Mouse (Mus musculus) CD4-positive, CD25-positive, alpha-beta regulatory T cell, adult 4 months (primary cell): Measurements from ENCODE around the gene Rpl36al. TPM values are rescaled to one million over a fixed set of nuclear protein-coding genes. Genes with fewer than 3 reads are reported as not detected.

Source experiments
- ATAC-seq: one replicate; pipeline ENCODE4 v1.8.0; 2017
- polyA plus RNA-seq, 2 experiments: library from polyadenylated mRNA; unstranded; fragments of 100-300 nt; shearing (Covaris generic); gene quantifications; one replicate each; pipeline ENCODE4 v1.2.1; 2017

Rpl36al gene
- 100 to 1,000 TPM; 393 to 542 TPM for polyA plus RNA-seq

GRCm38 (mm10) chr12:69183583-69184308 lies at the start of gene Rpl36al, which contains the start of gene Mgat2:
Gene Rpl36al (minus strand): TSS chr12:69184083.
Gene Mgat2 (plus strand): TSS chr12:69184157.
- peak; percentile 96 for ATAC-seq

- ATAC-seq = peak; percentile 34
These were observed 45.4 kb upstream of the Rpl36al start for GRCm38 (mm10) chr12:69229251-69229650.

GRCm38 (mm10) chr12:69227776-69228466 lies 44.0 kb upstream of the Rpl36al start, which contains the start of gene Pole2:
Gene Pole2 (minus strand): TSS chr12:69228195.
- peak; percentile 89 for ATAC-seq

- ATAC-seq = no peak
These were observed 36.9 kb upstream of the Rpl36al start for GRCm38 (mm10) chr12:69220613-69221277.

GRCm38 (mm10) chr12:69216587-69216986 lies 32.7 kb upstream of the Rpl36al start:
- no peak for ATAC-seq

- no peak for ATAC-seq
These were observed 31.3 kb upstream of the Rpl36al start for GRCm38 (mm10) chr12:69215000-69215785.

- ATAC-seq = no peak
These were observed 30.5 kb upstream of the Rpl36al start for GRCm38 (mm10) chr12:69214393-69214792.

GRCm38 (mm10) chr12:69213186-69213777 lies 29.4 kb upstream of the Rpl36al start:
- no peak for ATAC-seq

GRCm38 (mm10) chr12:69211057-69211456 lies 27.2 kb upstream of the Rpl36al start:
- ATAC-seq = no peak

- no peak for ATAC-seq
These were observed 26.4 kb upstream of the Rpl36al start for GRCm38 (mm10) chr12:69210056-69210979.

- no peak for ATAC-seq
These were observed 24.6 kb upstream of the Rpl36al start for GRCm38 (mm10) chr12:69208520-69208919.

- ATAC-seq = no peak
These were observed 24.0 kb upstream of the Rpl36al start for GRCm38 (mm10) chr12:69207926-69208325.

GRCm38 (mm10) chr12:69207396-69207795 lies 23.5 kb upstream of the Rpl36al start:
- ATAC-seq = no peak

- peak; percentile 32 for ATAC-seq
These were observed 20.4 kb upstream of the Rpl36al start, which contains the start of gene Gm49384 for GRCm38 (mm10) chr12:69204052-69204833. Gene Gm49384 (minus strand): TSS chr12:69204267.

GRCm38 (mm10) chr12:69198985-69199384 lies 15.1 kb upstream of the Rpl36al start:
- no peak for ATAC-seq

GRCm38 (mm10) chr12:69198164-69198535 lies 14.3 kb upstream of the Rpl36al start, which contains the start of gene Dnaaf2:
Gene Dnaaf2 (minus strand): TSS chr12:69198429.
- ATAC-seq = peak; percentile 5

GRCm38 (mm10) chr12:69197378-69198163 lies 13.7 kb upstream of the Rpl36al start:
- ATAC-seq = peak; percentile 69

- peak; percentile 75 for ATAC-seq
These were observed 12.8 kb upstream of the Rpl36al start, which contains the start of gene Gm49383 for GRCm38 (mm10) chr12:69196444-69197377. Gene Gm49383 (minus strand): TSS chr12:69197104.
